Mouse (Mus musculus) embryonic facial prominence, embryonic 12.5 days (tissue): ENCODE measurements around the gene Nfkb2. TPM values are rescaled to one million over a fixed set of nuclear protein-coding genes. Genes with fewer than 3 reads are reported as not detected.

Experiments used
- ATAC-seq: fragments of 200-750 bp; cut with Nextera tagmentation; 2 replicates; pipeline ENCODE4 v1.8.0; 2017; ENCODE audit not compliant: insufficient number of reproducible peaks, insufficient read depth, low FRiP score, low TSS enrichment
- H3K27ac ChIP-seq: fragments of 300-500 bp; sonication (generic); 2 replicates; pipeline ENCODE4 v1.5.1; 2016; ENCODE audit warnings: mild to moderate bottlenecking
- H3K27me3 ChIP-seq: fragments of 300-500 bp; sonication (generic); 2 replicates; pipeline ENCODE4 v1.6.1; 2016; ENCODE audit warnings: mild to moderate bottlenecking, moderate library complexity
- H3K36me3 ChIP-seq: fragments of 300-500 bp; sonication (generic); 2 replicates; pipeline ENCODE4 v1.6.1; 2016; ENCODE audit warnings: mild to moderate bottlenecking
- H3K4me1 ChIP-seq: fragments of 300-500 bp; sonication (generic); 2 replicates; pipeline ENCODE4 v1.6.1; 2016
- H3K4me2 ChIP-seq: fragments of 300-500 bp; sonication (generic); replicated peaks from 2 replicates; pipeline ENCODE4 v1.6.1; 2016; ENCODE audit warnings: mild to moderate bottlenecking, moderate library complexity
- H3K4me3 ChIP-seq: fragments of 300-500 bp; sonication (generic); 2 replicates; pipeline ENCODE4 v1.5.1; 2016; ENCODE audit warnings: mild to moderate bottlenecking
- H3K9ac ChIP-seq: fragments of 300-500 bp; sonication (generic); 2 replicates; pipeline ENCODE4 v1.6.1; 2016; ENCODE audit warnings: mild to moderate bottlenecking, moderate library complexity
- H3K9me3 ChIP-seq: fragments of 300-500 bp; sonication (generic); 2 replicates; pipeline ENCODE4 v1.6.1; 2016; ENCODE audit warnings: mild to moderate bottlenecking, moderate library complexity
- WGBS: fragments of 180-500 bp; shearing (Covaris S2); methylation state at CpG from one replicate; pipeline ENCODE4 v1.1.7; 2016; 5-methylcytosine and 5-hydroxymethylcytosine counted together
- polyA plus RNA-seq: library from polyadenylated mRNA; unstranded; fragments of >200 nt; fragmentation: Nextera tagmentation; extraction: Ambion mirVana; gene quantifications from 2 replicates; pipeline ENCODE4 v1.2.1, GENCODE M21; 2016

Nfkb2 gene
- polyA plus RNA-seq, 1 experiment from 2014 or later, result 9.0 TPM

- no peak for ATAC-seq
- peak overlapping the region; percentile 81 for H3K4me2 ChIP-seq
- H3K36me3 ChIP-seq, result no peaks in the 10 kb centered on the region
- WGBS, result 1% methylated on average over 45 of the region's 48 CpGs
- peak overlapping the region; percentile 41; the same call in 1 of the 2 replicates for H3K27ac ChIP-seq
- peaks cover 98% of the 10 kb centered on the region for H3K27me3 ChIP-seq
- peak overlapping the region; percentile 62 for H3K9ac ChIP-seq
- peaks cover 33% of the 10 kb centered on the region for H3K4me1 ChIP-seq
- no peaks in the 10 kb centered on the region for H3K9me3 ChIP-seq
- H3K4me3 ChIP-seq, result peak overlapping the region; percentile 45
These were observed 13.4 kb downstream of the Nfkb2 start for GRCm38 (mm10) chr19:46317546-46317885.

DNA sequence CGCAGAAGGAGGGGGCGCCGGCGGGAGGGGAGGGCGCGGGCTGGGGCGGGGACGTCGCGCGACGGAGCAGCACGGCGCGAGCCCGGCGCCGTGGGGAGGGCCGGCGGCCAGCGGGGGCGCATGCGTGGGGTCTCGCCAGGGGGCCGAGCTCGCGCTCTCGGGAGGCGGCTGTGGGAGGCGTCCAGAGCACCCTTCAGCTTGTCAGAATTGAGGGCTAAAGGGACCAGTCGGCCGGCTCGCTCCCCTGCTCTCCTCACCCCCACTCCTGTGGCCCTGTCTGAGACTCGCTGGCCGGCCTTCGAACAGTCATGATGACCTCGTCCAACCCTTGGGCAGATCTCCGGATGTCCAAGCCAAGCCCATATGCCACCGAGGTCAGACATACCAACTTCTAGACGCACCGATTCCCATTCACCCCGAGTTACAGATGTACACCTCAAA is 13.9 kb downstream of the Nfkb2 start:
- 3% methylated on average over 31 of the region's 42 CpGs for WGBS
- ATAC-seq, result no peak
- peak overlapping the region; percentile 81 for H3K4me2 ChIP-seq
- peaks cover 33% of the 10 kb centered on the region for H3K4me1 ChIP-seq
- H3K36me3 ChIP-seq, result no peaks in the 10 kb centered on the region
- H3K27me3 ChIP-seq, result peaks cover 100% of the 10 kb centered on the region
- peak overlapping the region; percentile 62 for H3K9ac ChIP-seq
- peak overlapping the region; percentile 45 for H3K4me3 ChIP-seq
- no peaks in the 10 kb centered on the region for H3K9me3 ChIP-seq
- peak overlapping the region; percentile 41; the same call in 1 of the 2 replicates for H3K27ac ChIP-seq

GRCm38 (mm10) chr19:46318586-46319378 is 14.7 kb downstream of the Nfkb2 start:
- Histone ChIP-seq H3K9ac (no peak overlapping the region), H3K27ac (no peak overlapping the region), H3K9me3 (no peaks in the 10 kb centered on the region), H3K4me2 (peak overlapping the region; percentile 81), H3K4me3 (0 out of 2 replicates have a peak overlapping the region, but pooled peaks have one; percentile 7), H3K36me3 (no peaks in the 10 kb centered on the region), H3K4me1 (peaks cover 33% of the 10 kb centered on the region), H3K27me3 (peaks cover 100% of the 10 kb centered on the region)
- ATAC-seq, result no peak
- WGBS, result 12% methylated on average over 16 of the region's 16 CpGs

- Histone ChIP-seq H3K36me3 (no peaks in the 10 kb centered on the region), H3K4me1 (peaks cover 29% of the 10 kb centered on the region), H3K4me3 (no peak overlapping the region), H3K27me3 (peaks cover 100% of the 10 kb centered on the region), H3K9me3 (no peaks in the 10 kb centered on the region), H3K9ac (no peak overlapping the region), H3K4me2 (no peak overlapping the region), H3K27ac (no peak overlapping the region)
- WGBS, result 75% methylated on average over 8 of the region's 8 CpGs
- ATAC-seq, result no peak
These were observed 16.1 kb downstream of the Nfkb2 start for GRCm38 (mm10) chr19:46320076-46320785.

DNA sequence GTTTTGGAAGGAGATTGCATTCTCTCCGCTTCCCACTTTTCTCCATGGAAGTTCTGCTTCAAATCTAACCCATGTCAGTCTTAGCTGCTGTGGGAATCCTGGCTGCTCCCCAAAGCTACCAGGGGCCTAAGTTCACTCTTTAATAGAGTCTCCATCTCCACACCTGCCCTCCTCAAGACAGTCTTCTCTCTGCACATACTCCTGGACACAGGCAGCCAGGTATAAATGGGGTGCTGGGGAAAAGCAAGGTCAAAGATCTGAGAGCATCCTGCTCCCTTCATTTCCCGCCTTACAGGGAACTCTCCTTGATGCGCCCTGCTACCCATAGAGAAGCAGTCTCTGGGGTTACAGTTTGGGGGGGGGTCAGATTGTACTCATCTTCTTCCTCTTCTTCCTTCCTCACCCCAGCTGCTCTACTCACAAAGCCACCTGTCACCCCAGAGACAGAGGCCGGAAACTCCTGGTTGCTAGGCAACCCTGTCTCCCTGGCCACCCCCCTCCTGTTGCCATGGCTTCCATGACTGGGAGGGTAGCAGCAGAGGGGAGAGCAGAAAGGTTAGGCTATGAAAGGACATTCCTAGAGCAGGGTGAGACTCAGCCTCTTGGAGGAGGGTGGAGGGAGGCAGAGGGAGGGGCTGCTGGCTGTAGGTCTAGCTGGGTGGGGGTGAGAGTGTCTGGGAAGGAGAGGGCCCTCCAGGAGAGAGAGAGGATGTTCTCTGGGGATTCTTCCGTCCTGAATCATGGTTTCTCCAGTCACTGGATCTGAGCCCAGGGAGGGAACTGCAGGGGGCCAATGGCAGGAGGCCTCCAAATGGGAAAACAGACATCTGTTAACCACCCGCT is 17.2 kb downstream of the Nfkb2 start:
- Histone ChIP-seq H3K27me3 (peaks cover 100% of the 10 kb centered on the region), H3K4me2 (no peak overlapping the region), H3K4me1 (peaks cover 25% of the 10 kb centered on the region), H3K4me3 (no peak overlapping the region), H3K27ac (no peak overlapping the region), H3K36me3 (no peaks in the 10 kb centered on the region), H3K9ac (no peak overlapping the region), H3K9me3 (no peaks in the 10 kb centered on the region)
- 24% methylated on average over 6 of the region's 6 CpGs for WGBS
- no peak for ATAC-seq

GRCm38 (mm10) chr19:46322144-46322995 is 18.2 kb downstream of the Nfkb2 start:
- Histone ChIP-seq H3K4me2 (no peak overlapping the region), H3K9ac (no peak overlapping the region), H3K4me1 (peaks cover 29% of the 10 kb centered on the region), H3K27me3 (peaks cover 97% of the 10 kb centered on the region), H3K4me3 (no peak overlapping the region), H3K9me3 (no peaks in the 10 kb centered on the region), H3K27ac (no peak overlapping the region), H3K36me3 (no peaks in the 10 kb centered on the region)
- 54% methylated on average over 11 of the region's 11 CpGs for WGBS
- ATAC-seq, result no peak

DNA sequence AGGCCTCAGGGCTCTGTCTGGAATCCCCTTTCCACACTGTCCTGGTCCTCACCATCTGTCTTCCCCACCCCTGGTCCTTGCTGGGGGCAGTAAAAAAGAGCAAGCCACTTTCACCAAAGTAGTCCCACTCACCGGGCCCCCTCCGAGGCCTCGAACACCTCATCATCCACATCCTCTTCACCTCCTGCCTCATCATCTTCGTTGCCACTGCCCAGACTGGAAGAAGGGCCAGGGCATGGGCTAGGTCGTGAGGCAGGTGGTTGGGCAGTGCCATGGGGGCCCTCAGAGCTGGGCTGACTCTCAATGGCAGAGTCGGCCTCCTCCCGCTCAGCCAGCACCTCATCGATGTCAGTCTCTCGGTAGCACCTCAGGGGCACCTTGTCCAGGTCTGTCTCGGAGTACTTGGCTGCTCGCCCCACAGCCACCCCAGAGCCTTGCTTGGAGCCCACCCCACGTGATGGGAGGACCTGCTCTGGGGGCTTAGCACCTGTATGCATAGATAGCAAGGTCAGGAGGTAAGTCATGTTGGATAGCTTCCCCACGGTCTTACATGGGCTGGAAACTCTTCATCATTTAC is 19.0 kb downstream of the Nfkb2 start:
- H3K4me3 ChIP-seq, result no peak overlapping the region
- no peaks in the 10 kb centered on the region for H3K36me3 ChIP-seq
- no peak overlapping the region for H3K9ac ChIP-seq
- WGBS, result 74% methylated on average over 13 of the region's 13 CpGs
- no peak overlapping the region for H3K4me2 ChIP-seq
- H3K9me3 ChIP-seq, result no peaks in the 10 kb centered on the region
- no peak overlapping the region for H3K27ac ChIP-seq
- peaks cover 29% of the 10 kb centered on the region for H3K4me1 ChIP-seq
- ATAC-seq, result no peak
- peaks cover 90% of the 10 kb centered on the region for H3K27me3 ChIP-seq

GRCm38 (mm10) chr19:46323716-46324115 is 19.6 kb downstream of the Nfkb2 start:
- Histone ChIP-seq H3K4me2 (no peak overlapping the region), H3K27me3 (peaks cover 83% of the 10 kb centered on the region), H3K36me3 (no peaks in the 10 kb centered on the region), H3K27ac (no peak overlapping the region), H3K9me3 (no peaks in the 10 kb centered on the region), H3K4me1 (peaks cover 24% of the 10 kb centered on the region), H3K9ac (no peak overlapping the region), H3K4me3 (no peak overlapping the region)
- ATAC-seq, result no peak
- 66% methylated on average over 5 of the region's 5 CpGs for WGBS

DNA sequence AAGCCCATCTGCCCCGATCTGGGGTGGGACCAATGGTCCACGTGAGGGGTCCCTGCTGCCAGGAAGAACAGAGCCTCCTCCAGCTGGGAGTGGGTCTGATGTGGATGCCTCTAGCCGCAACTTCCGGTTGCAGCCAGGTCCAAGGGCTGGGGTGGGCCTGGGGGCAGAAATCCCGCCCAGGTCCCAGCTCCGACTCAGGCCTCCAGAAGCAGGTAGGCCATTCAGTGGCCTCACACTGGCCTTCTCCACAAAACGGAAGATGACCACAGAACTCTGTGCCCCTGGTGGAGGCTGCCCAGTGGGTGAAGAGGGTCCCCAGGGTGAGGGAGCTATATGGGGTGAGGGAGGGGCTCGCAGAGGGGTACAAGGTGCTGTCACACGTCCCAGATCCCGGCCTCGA is 20.2 kb downstream of the Nfkb2 start:
- no peak overlapping the region for H3K4me3 ChIP-seq
- ATAC-seq, result no peak
- H3K4me1 ChIP-seq, result peaks cover 27% of the 10 kb centered on the region
- no peak overlapping the region for H3K4me2 ChIP-seq
- no peaks in the 10 kb centered on the region for H3K9me3 ChIP-seq
- H3K36me3 ChIP-seq, result no peaks in the 10 kb centered on the region
- H3K9ac ChIP-seq, result no peak overlapping the region
- H3K27ac ChIP-seq, result no peak overlapping the region
- peaks cover 77% of the 10 kb centered on the region for H3K27me3 ChIP-seq
- 64% methylated on average over 11 of the region's 11 CpGs for WGBS

GRCm38 (mm10) chr19:46324918-46325317 is 20.8 kb downstream of the Nfkb2 start:
- Histone ChIP-seq H3K9me3 (no peaks in the 10 kb centered on the region), H3K36me3 (no peaks in the 10 kb centered on the region), H3K4me2 (no peak overlapping the region), H3K4me3 (no peak overlapping the region), H3K4me1 (peaks cover 27% of the 10 kb centered on the region), H3K27ac (no peak overlapping the region), H3K27me3 (peaks cover 71% of the 10 kb centered on the region), H3K9ac (no peak overlapping the region)
- WGBS, result 66% methylated on average over 5 of the region's 5 CpGs
- ATAC-seq, result no peak
